Comparison of ENCODE assay signal across 8 mouse cellular contexts in the genomic region with DNA sequence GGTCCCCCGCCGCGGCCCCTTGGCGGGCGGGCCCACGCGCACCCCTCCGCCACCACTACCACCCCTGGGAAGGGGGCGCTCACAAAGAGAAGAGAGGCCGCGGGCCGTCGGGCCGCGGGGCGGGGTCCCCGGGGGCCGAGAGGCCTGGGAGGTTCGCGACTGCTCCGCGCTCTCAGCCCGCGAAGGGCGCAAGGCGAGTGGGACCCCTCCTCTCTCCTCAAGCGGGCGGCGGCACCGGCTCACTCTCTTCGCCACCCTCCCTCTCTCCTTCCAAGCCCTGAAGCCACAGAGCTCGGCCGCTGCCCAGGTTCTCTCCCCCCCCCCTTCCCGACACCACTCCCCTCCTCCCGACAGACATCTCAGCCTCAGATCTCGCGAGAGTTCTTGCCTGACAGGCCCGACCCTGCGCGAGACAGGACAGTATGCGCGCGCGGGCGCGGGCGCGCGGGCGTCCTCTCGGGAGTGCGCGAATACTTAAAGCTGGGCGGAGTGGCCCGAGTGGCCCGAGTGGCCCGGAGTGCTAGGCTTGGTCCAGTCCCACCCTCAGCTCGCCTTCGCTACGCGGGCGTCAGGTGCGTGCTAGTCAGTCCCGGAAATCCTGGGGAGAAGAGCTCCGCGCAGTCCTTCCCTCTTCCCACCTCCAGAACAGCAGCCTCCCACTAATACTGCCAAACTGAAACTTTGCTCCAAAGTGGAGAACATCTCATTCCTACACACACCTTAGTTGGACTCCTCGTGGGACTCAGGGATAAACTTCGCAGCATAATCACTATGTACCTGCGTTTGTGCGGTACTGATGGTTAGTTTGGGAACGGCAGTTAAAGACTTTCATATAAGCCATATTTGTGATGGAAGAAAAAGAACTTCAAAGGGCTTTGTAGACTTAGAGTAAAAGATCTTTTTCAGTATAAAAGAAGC. TPM values are rescaled to one million over a fixed set of nuclear protein-coding genes. Genes with fewer than 3 reads are reported as not detected.
DNase-seq lines count a peak whose midpoint lies in the region; ATAC-seq and TF ChIP-seq lines count a peak whose summit lies in the region.

Taok1 (minus strand) TSS at position 278 of the 918 bp plus-strand sequence.

- peaks cover 42% of the 10 kb centered on the region for H3K79me3 ChIP-seq in C2C12 (ENCODE audit: low read depth)

- H3ac ChIP-seq in C2C12 (ENCODE audit: control insufficient read depth, insufficient read length, low read depth) (peak within 1 kb of the TSS; percentile 85), myocyte (ENCODE audit: control insufficient read depth, insufficient read length) (peak within 1 kb of the TSS; percentile 77)

- H3K27ac ChIP-seq in heart, embryonic 11.5 days (ENCODE audit: low read depth, low read length) = peak within 1 kb of the TSS; percentile 96
- H3K27ac ChIP-seq in kidney, embryonic 16.5 days (ENCODE audit: low read length) = peak within 1 kb of the TSS; percentile 97
- H3K27ac ChIP-seq in liver, adult 2 months (replicated peaks; ENCODE audit: insufficient read depth, low read depth, low read length) = peak within 1 kb of the TSS; percentile 81

- TF ChIP-seq CTCF in C2C12 (IDR thresholded peaks at IDR 0.05; ENCODE audit: control insufficient read depth, insufficient read depth, insufficient read length) = no peak
- TF ChIP-seq CTCF in brain, embryonic 14.5 days (IDR thresholded peaks at IDR 0.05; ENCODE audit: borderline replicate concordance, extremely low read depth, insufficient read depth, insufficient read length) = no peak
- TF ChIP-seq CTCF in liver, adult 2 months (IDR thresholded peaks at IDR 0.05; ENCODE audit: low read depth, low read length) = no peak

- under 1% methylated on average over 62 of the region's 71 CpGs for WGBS in heart, embryonic 11.5 days (ENCODE audit: insufficient replicate concordance)
- 1% methylated on average over 38 of the region's 71 CpGs for WGBS in kidney, embryonic 16.5 days
- 1% methylated on average over 62 of the region's 71 CpGs for WGBS in liver, adult 2 months

- H3K79me2 ChIP-seq in C2C12 (ENCODE audit: control insufficient read depth, insufficient read depth) = peaks cover 50% of the 10 kb centered on the region
- peaks cover 22% of the 10 kb centered on the region; the same call in 1 of the 2 replicates for H3K79me2 ChIP-seq in liver, adult 2 months (ENCODE audit: control insufficient read depth, insufficient read depth, low read length)
- H3K79me2 ChIP-seq in myocyte (ENCODE audit: control insufficient read depth, insufficient read depth) = peaks cover 43% of the 10 kb centered on the region

- peak within 1 kb of the TSS; percentile 92 for H3K4me3 ChIP-seq in C2C12 (ENCODE audit: insufficient read depth, poor library complexity, severe bottlenecking)
- peak within 1 kb of the TSS; percentile 99 for H3K4me3 ChIP-seq in erythroblast, embryonic 14.5 days (replicated peaks)
- H3K4me3 ChIP-seq in heart, embryonic 11.5 days (ENCODE audit: low read depth, low read length) = peak within 1 kb of the TSS; percentile 97
- H3K4me3 ChIP-seq in kidney, embryonic 16.5 days (ENCODE audit: low read length) = peak within 1 kb of the TSS; percentile 97
- peak within 1 kb of the TSS; percentile 87 for H3K4me3 ChIP-seq in liver, adult 2 months (ENCODE audit: insufficient read depth, low read depth, low read length)
- H3K4me3 ChIP-seq in myocyte = peak within 1 kb of the TSS; percentile 78

- DNase-seq in brain, embryonic 14.5 days (ENCODE audit: low read depth) = peak; percentile 99
- peak; percentile 87 for DNase-seq in liver, adult 2 months (ENCODE audit: extremely low read depth, low read depth, low spot score)
- peak; percentile 98 for DNase-seq in splenic B cell, adult 2 months (ENCODE audit: low read depth, low spot score)

- peak within 1 kb of the TSS; percentile 89 for H3K4me2 ChIP-seq in heart, embryonic 11.5 days
- peak within 1 kb of the TSS; percentile 92 for H3K4me2 ChIP-seq in kidney, embryonic 16.5 days (replicated peaks; ENCODE audit: low read depth, low read length)
- peak within 1 kb of the TSS; percentile 85 for H3K4me2 ChIP-seq in myocyte (ENCODE audit: low read depth)

- H3K27me3 ChIP-seq in C2C12 (ENCODE audit: control insufficient read depth, insufficient read depth, insufficient read length) = no peaks in the 10 kb centered on the region
- H3K27me3 ChIP-seq in erythroblast, embryonic 14.5 days (ENCODE audit: control insufficient read depth) = no peaks in the 10 kb centered on the region
- no peaks in the 10 kb centered on the region for H3K27me3 ChIP-seq in heart, embryonic 11.5 days (ENCODE audit: control insufficient read depth, insufficient read depth, low read length)
- H3K27me3 ChIP-seq in kidney, embryonic 16.5 days (ENCODE audit: insufficient read depth, low read length) = no peaks in the 10 kb centered on the region
- H3K27me3 ChIP-seq in liver, adult 2 months (ENCODE audit: control insufficient read depth, insufficient read depth, low read length) = no peaks in the 10 kb centered on the region
- no peaks in the 10 kb centered on the region for H3K27me3 ChIP-seq in myocyte (ENCODE audit: control insufficient read depth, insufficient read depth, insufficient read length)
- H3K27me3 ChIP-seq in splenic B cell, adult 2 months (ENCODE audit: control insufficient read depth, insufficient read depth, low read length, poor library complexity, severe bottlenecking) = no peaks in the 10 kb centered on the region

- peak within 1 kb of the TSS; percentile 98 for H3K9ac ChIP-seq in heart, embryonic 11.5 days (ENCODE audit: low read depth, low read length)
- H3K9ac ChIP-seq in kidney, embryonic 16.5 days (replicated peaks; ENCODE audit: low read length) = peak within 1 kb of the TSS; percentile 100
- peak within 1 kb of the TSS; percentile 90 for H3K9ac ChIP-seq in liver, adult 2 months (ENCODE audit: low read depth, low read length)

- H3K4me1 ChIP-seq in erythroblast, embryonic 14.5 days (ENCODE audit: control insufficient read depth) = peaks cover 43% of the 10 kb centered on the region
- H3K4me1 ChIP-seq in heart, embryonic 11.5 days (ENCODE audit: control insufficient read depth, insufficient read depth, low read length) = peaks cover 3% of the 10 kb centered on the region; the same call in 1 of the 2 replicates
- peaks cover 16% of the 10 kb centered on the region for H3K4me1 ChIP-seq in kidney, embryonic 16.5 days (ENCODE audit: insufficient read depth, low read length)
- no peaks in the 10 kb centered on the region; the same call in 1 of the 2 replicates for H3K4me1 ChIP-seq in liver, adult 2 months (ENCODE audit: control insufficient read depth, insufficient read depth, low read length)

- TF ChIP-seq POLR2A in brain, embryonic 14.5 days (IDR thresholded peaks at IDR 0.05; ENCODE audit: borderline replicate concordance, extremely low read depth, insufficient read depth, insufficient read length, poor library complexity, severe bottlenecking) = peak; percentile 81
- peak; percentile 80 for TF ChIP-seq POLR2A in liver, adult 2 months (IDR thresholded peaks at IDR 0.05; ENCODE audit: extremely low read depth, insufficient read depth, low read length)
- TF ChIP-seq POLR2A in myocyte (IDR thresholded peaks at IDR 0.05; ENCODE audit: insufficient read length, low read depth) = peak; percentile 75

- H3K9me3 ChIP-seq in erythroblast, embryonic 14.5 days (ENCODE audit: control insufficient read depth, low read length) = no peaks in the 10 kb centered on the region
- H3K9me3 ChIP-seq in heart, embryonic 11.5 days (replicated peaks; ENCODE audit: control insufficient read depth, low read length) = no peaks in the 10 kb centered on the region
- H3K9me3 ChIP-seq in kidney, embryonic 16.5 days (ENCODE audit: low read length) = no peaks in the 10 kb centered on the region

- H3K36me3 ChIP-seq in C2C12 (ENCODE audit: control insufficient read depth, insufficient read depth) (peaks cover 6% of the 10 kb centered on the region), myocyte (ENCODE audit: control insufficient read depth, insufficient read depth) (no peaks in the 10 kb centered on the region)
- H3K36me3 ChIP-seq in erythroblast, embryonic 14.5 days (ENCODE audit: control insufficient read depth) = peaks cover 17% of the 10 kb centered on the region
- H3K36me3 ChIP-seq in heart, embryonic 11.5 days (ENCODE audit: control insufficient read depth, insufficient read depth, low read length) = no peaks in the 10 kb centered on the region
- no peaks in the 10 kb centered on the region for H3K36me3 ChIP-seq in kidney, embryonic 16.5 days (ENCODE audit: insufficient read depth, low read length)
- H3K36me3 ChIP-seq in liver, adult 2 months (ENCODE audit: control insufficient read depth, insufficient read depth, low read length) = no peaks in the 10 kb centered on the region
- H3K36me3 ChIP-seq in splenic B cell, adult 2 months (ENCODE audit: control insufficient read depth, insufficient read depth, low read length, poor library complexity, severe bottlenecking) = no peaks in the 10 kb centered on the region

- peak; percentile 95 for ATAC-seq in heart, embryonic 11.5 days (replicated peaks; ENCODE audit: insufficient number of reproducible peaks, low FRiP score, low TSS enrichment)
- peak; percentile 92 for ATAC-seq in kidney, embryonic 16.5 days (ENCODE audit: low FRiP score, low TSS enrichment)

TF ChIP-seq in C2C12, 6 proteins besides CTCF, POLR2A, EP300 and RAD21:
- TF ChIP-seq MAX (IDR thresholded peaks at IDR 0.05) (peak; percentile 70), MYOD1 (IDR thresholded peaks at IDR 0.05; ENCODE audit: control insufficient read depth, insufficient read length, low read depth) (no peak)
TF ChIP-seq in C2C12: peak in this region for 1.

TF ChIP-seq in myocyte, 11 proteins besides CTCF, POLR2A, EP300 and RAD21 (continues in another document):
- TF ChIP-seq POLR2AphosphoS2 (IDR thresholded peaks at IDR 0.05; ENCODE audit: insufficient read length, low read depth) (peak; percentile 63), TCF12 (IDR thresholded peaks at IDR 0.05; ENCODE audit: insufficient read depth, poor library complexity, severe bottlenecking) (no peak), TCF3 (IDR thresholded peaks at IDR 0.05; ENCODE audit: insufficient read length, low read depth) (no peak), CEBPB (IDR thresholded peaks at IDR 0.05; ENCODE audit: insufficient read depth, poor library complexity, severe bottlenecking) (no peak), MYOG (IDR thresholded peaks at IDR 0.05; ENCODE audit: control insufficient read depth in 1 of 3, insufficient read depth in 1 of 3, insufficient read length in 2 of 3, low read depth in 2 of 3) (no peak), MYOD1 (IDR thresholded peaks at IDR 0.05; ENCODE audit: control insufficient read depth in 1 of 3, insufficient read length in 2 of 3, low read depth in 2 of 3) (peak in 1 of 3 experiments; percentile 39), MAX (IDR thresholded peaks at IDR 0.05; ENCODE audit: low read depth) (no peak)

RNA-seq across cellular contexts. Expression of gene Taok1, which starts in this region (rescaled TPM):
- polyA plus RNA-seq in C2C12 (2012; fragmentation: generic; extraction: Trizol) (5.1 TPM), myocyte (2012; fragmentation: generic; extraction: Trizol) (9.2 TPM)
- 22.0 and 26.6 TPM in 2 replicates for polyA plus RNA-seq in brain, embryonic 14.5 days (2012; rRNA removed)
- polyA plus RNA-seq in erythroblast, embryonic 14.5 days (2012) = 0.10 and 0.13 TPM in 2 replicates
- 14.2 and 17.8 TPM in 2 replicates for polyA plus RNA-seq in heart, embryonic 11.5 days (2014; fragmentation: Nextera tagmentation; extraction: Ambion mirVana)
- 12.8 and 16.0 TPM in 2 replicates for polyA plus RNA-seq in kidney, embryonic 16.5 days (2015; fragmentation: Nextera tagmentation; extraction: Ambion mirVana)
- 23.0 and 24.6 TPM in 2 replicates for total RNA-seq in liver, adult 2 months (2014; rRNA removed)
- polyA plus RNA-seq in liver, adult 2 months (2012; rRNA removed) = 2.5 and 2.6 TPM in 2 replicates

Comparison
In these comparisons a context has a peak if more than half of its experiments do, and no peak if none do; other contexts are left out.
1. Peak in every context shown above with its lines: DNase-seq, ATAC-seq, H3K4me3 ChIP-seq and H3K27ac ChIP-seq.